Mouse (Mus musculus) urinary bladder, postnatal 25 days (tissue): ENCODE measurements around the gene Arhgap30.
A peak's percentile ranks its signal among the peaks of the same experiment; 100 is the strongest.

Source experiments
- DNase-seq: peaks from one replicate; pipeline ENCODE4 v3.0.0; 2022; ENCODE audit warnings: low spot score

Arhgap30 gene

DNA sequence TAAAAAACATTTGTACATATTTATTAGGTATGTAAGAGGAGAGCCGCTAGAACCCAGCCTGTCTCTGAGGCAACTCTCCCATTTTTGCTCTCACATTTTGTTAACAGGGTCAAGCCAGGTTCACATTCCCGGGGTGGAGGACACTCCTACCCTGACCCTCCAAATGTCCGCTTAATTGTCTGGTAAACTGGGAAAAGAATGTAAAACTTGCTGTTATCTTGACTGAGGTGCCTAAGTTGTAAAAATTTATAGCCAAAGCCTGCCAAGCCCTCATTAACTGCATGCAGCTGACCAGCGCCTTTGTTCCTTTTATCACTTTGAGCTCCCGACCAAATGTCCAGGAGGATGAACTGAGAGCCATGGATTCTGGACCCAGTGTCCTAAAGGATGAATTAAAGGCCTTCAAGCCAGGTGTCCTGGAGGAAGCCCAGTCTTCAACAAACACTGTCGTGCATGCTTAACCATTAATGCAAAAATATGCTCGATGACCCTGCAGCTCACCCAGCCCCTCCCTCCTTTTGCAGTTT is 46.6 kb downstream of the Arhgap30 start:
- no peak for DNase-seq

DNA sequence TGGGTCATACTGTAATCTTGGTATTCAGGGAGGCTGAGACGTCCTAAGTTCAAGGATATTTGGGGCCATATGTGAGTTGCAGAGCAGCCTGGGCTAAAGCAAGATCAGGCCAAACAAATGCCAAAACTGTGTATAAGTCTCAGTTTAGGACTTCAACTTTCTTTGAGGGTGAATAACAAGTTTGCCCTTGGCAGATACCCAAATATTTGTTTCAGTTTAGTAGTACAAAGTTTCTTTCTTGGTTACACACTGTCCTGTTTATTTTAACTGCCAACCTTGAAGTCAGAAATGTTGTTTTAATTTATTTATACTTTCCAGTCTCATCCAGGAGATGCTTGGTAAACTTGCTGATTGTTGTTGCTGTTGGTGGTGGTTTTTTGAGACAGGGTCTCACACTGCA is 47.2 kb downstream of the Arhgap30 start:
- DNase-seq: no peak

DNA sequence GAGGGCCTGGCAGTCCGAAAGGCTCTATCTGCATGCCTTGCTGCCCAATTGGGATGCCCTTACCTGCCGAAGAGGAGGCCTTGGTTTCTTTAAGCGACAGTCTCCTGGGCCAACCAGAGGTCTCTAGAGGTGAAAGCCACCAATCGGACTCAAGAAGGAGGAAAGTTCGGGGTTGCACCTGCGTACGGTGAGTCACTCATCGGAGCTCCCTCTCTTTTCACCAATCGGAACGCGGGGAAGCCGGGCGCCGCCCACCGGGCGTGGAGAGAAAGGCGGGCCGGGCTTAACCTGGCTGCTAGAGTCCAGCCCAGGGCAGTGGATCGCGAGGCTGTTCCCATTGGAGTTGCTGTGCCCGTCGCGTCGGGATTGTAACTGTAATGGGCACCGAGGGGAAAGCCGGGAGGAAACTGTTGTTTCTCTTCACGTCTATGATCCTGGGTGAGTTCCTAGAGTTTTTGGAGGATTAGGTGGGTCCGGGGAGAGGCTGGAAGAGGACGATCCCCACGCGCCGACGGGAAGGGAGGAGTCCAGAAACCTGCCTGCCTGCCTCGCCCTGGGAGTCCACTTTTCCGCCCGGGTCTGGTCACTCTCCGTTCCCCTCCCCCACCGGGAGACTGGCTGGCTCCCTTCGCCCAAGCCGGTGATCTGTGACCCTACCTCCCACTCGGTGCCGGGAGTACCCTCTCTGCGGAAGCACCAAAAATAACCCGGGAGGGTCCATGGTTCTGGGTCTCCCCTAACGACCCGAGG is 48.7 kb downstream of the Arhgap30 start, which contains the start of gene F11r:
Gene F11r (plus strand): TSS at position 272 of the 750 bp plus-strand sequence.
- peak; percentile 88 for DNase-seq

DNA sequence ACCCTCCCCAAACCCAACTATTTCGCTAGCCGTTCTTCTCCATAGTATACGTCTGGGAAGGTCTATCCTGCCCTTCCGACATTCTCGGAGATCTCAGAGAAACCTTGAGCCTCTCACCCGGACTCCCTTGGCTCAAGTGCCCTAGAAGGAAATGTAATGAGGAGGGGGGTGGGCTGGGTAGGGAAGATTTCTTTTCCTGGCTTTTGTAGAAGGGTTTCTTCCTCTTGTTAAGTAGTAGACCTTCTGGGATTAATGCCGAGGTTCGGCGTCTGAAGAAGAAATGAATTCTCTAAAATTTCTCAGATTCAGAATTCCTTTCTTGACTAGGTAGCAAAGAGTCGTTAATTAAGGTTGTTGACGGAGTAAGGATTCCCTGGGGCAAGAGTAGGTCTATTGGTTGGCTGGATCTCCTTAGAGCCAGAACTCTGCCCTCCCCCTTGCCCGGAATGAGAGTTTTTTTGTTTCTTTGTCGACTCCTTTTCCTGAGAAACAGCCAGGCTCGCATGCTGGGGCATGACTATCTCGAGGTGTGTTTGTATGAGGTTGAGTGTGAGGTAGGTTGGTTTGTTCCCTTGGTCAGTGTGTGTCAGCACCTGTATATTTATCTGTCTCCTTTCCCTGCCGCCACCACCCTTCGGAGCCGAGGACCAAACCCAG is 49.4 kb downstream of the Arhgap30 start:
- DNase-seq: no peak

GRCm38 (mm10) chr1:171439072-171439471 is 50.3 kb downstream of the Arhgap30 start:
- no peak for DNase-seq

- DNase-seq: no peak
These were observed 51.4 kb downstream of the Arhgap30 start for GRCm38 (mm10) chr1:171440025-171440725.

DNA sequence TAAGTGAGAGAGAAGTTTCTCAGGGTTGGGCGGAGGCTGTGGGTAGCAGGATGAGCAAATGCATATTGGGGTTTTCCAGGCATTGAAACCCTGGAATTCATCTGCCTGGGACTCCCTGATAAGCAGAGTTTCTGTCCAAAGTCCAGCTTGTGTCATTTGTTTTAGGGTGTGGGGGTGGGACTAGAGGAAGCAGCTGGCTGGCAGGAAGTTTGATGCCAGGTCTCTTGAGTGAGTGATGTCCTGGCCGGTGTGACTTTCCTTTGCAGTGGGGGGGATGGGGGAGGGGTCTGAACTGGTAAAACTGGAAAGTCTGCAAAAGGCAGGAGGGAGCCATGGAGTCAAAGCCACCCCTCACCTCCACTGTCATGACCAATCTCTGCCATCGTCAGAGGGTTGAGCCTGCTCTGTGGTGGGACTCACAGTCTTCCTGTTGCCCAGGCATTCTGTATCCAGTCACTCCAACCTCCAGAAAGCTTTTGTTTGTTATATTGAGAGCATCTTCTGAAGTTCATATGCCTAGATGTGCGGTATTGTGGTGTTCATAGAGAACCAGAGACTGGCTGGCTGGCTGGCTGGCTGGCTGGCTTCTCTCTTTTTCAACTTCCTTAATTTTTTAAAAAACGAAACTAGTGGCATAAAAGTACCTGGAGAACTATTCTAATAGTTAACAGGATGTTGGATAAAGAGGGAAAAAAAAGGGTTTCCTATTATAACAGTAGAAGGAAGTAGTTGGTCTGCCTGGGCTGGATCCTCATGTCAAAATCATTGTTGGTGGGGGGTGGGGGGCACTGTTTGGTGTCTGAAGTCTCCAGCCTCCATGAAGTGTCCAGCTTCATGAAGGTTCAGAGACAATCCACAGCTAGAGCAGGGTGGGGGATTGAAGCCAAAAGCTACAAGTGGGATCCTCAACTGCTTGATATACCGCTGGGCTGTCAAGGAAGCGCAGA is 53.0 kb downstream of the Arhgap30 start:
- DNase-seq: no peak

- no peak for DNase-seq
These were observed 53.6 kb downstream of the Arhgap30 start for GRCm38 (mm10) chr1:171442413-171442760.

GRCm38 (mm10) chr1:171445050-171445449 is 56.3 kb downstream of the Arhgap30 start:
- DNase-seq: no peak

- no peak for DNase-seq
These were observed 58.1 kb downstream of the Arhgap30 start for GRCm38 (mm10) chr1:171446854-171447253.

- DNase-seq: no peak
These were observed 58.9 kb downstream of the Arhgap30 start for GRCm38 (mm10) chr1:171447692-171448091.

DNA sequence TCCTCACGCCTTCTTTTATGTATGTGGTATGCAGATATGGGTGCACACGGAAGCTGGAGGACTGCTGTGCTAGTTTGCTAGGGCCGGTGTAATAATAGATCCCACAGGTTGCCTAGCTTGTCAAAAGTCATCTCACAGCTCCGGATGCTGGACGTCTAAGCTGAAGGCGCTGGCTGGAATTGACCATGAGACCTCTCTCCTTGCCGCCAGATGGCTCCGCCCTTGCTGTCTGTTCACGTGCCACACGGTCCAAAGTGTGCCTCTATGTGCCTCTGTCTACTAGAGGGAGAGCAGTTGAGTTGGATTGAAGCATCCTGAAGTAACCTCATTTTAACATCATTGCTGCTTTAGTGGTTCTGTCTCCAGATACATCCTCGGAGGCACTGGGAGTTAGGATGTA is 61.3 kb downstream of the Arhgap30 start:
- no peak for DNase-seq

- DNase-seq: no peak
These were observed 62.2 kb downstream of the Arhgap30 start for GRCm38 (mm10) chr1:171451001-171451400.

DNA sequence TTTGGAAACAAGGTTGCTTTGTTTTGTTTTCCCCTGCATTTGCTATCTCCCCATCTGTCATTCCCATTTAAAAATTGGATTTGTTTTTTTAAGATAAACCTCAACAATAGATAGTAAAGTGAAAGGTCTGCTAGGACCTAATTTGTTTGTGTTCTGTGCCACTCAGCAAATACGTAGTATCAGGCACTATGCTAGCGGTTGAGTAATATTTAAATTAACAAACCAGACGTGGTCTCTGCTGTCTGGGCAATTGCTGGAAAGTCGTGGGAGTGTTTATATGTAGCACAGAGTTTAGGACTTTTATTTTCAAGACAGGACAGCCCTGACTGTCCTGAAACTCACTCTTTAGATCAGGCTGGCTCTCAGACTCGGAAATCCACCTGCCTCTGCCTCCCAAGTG is 63.8 kb downstream of the Arhgap30 start:
- DNase-seq: no peak

DNA sequence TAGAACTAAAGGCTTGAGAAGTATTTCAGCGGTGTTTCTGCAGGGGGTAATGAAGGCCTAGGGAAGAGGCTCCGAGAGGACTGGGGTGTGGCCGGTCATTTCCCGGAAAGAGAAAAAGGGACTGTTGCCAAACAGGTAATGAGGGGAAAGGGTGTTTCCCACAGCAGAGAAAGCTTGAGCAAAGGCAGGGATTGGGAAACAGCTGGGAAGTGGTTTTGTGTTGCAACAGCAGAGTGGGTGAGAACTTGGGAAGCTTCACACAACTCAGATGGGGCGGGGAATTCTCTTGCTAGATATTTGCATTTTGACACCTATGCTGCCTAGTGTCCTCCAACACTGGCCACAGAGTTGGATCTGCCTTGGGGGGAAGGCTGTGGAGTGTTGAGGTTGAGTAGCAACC is 64.2 kb downstream of the Arhgap30 start:
- no peak for DNase-seq

DNA sequence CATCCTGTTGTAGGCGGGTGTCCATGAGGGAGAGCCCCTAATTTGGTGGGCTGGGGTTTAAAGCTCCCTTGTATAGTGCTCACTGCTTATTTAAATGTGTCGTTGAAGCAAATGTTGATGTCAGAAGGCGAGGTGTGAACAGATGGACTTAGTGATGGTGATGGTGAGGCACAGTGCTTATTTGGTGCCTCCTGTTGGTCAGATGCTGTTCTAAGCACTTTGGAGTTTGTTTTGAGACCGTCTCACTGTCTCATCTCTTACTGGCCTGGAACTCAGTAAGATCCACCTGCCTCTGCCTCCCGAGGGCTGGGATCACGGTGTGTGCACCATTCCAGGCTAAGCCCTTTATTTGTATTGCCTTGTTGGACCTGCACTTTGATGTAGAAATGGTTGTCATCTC is 66.2 kb downstream of the Arhgap30 start:
- DNase-seq: no peak

DNA sequence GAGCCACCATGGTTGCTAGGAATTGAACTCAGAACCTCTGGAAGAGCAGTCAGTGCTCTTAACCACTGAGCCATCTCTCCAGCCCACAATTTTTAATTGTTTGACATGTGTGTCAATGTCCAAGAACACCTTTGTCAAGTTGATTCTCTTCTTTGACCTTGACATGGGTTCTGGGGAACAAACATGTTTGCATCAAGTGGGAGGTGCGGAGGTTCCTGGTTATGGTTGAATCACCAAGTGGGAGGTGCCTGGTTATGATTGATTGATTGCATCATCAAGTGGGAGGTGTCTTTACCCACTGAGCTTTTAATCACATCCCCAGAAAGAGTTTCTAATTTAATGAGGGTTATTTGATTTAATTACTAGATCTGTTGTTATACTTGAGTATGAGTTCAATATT is 68.8 kb downstream of the Arhgap30 start:
- no peak for DNase-seq

DNA sequence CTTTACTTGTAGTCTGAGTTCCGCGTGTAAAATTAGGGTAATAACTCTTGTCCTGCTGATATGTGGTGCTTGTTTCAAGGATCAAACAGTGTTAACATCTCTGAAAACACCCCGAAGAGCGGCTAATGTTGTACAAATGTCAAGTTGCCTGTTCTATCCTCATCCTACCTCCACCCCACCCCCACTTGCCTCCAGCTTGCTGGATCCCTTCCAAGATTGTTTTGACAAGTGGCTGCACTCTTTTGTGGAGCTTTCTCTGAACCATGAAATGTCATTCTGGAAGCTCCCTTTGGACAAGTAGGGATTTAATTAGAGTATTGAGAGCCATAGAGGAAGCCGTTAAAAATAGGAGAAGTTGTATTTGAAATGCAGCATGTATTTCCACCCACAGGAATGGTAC is 71.0 kb downstream of the Arhgap30 start:
- DNase-seq: no peak
